Mouse (Mus musculus) frontal cortex, postnatal 10 days (tissue): ENCODE results near the gene Ptpn1.

ENCODE experiments used
- DNase-seq, 2 experiments: peaks; one replicate each; pipeline ENCODE4 v3.0.0; 2022; ENCODE audit warnings: low spot score in 2 of 2, mixed read lengths in 1 of 2

The Ptpn1 gene

DNA sequence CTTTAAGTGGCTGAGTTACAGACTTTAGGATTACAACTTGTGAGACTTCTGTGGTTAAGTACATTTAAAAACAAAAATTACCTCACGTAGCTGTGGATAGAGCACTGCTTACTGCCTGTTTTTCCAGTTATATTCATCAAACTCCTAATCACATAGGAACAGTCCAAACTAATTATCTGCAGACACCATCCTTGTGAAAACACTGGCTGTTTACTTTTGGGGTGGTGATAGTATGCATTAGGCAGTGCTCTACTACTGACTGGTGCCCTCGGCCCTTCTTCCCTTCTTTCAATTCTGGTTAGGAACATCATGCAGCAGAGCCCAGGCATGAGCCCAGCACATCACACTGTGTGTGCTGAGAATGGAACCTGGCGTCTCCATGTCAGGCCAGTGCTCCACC, 15.4 kb downstream of the Ptpn1 start:
- DNase-seq: no peak

DNA sequence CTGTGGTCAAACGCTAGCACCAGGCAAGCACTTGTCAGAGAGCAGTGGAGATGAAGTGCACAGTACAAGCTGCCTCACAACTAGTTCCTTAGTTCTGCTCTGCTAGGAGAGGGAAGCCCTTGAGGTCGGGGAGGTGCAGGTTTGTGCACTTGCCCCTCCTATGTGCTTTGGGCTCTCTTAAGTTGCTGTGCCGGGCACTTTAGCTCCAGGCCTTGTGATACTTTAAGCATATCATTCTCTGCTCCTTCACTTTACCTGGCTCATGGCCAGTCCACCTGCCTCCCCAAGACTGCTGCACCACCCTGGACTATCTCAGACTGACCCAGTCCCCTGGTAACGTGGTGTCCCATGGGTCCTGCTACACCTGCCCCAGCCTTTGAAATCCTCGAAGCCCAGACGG, 16.2 kb downstream of the Ptpn1 start:
- no peak for DNase-seq

DNA sequence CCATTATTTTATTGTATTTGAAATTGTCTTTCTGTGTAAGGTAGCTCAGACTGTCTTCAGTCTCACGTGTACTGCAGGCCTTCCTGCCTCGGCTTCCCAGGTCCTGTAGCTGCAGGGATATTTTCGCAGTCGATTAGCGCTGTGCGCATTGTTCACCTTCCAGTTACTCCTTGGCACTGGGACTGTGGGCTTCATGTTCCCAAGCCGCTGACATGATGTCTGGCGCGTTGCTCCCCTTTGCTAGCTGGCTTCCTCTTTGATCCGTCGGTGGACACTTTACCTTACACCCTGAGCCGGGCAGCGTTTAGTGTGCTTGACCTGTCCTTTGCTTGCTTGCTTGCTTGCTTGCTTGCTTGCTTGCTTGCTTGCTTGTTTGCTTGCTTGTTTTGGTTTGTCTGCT, 16.7 kb downstream of the Ptpn1 start:
- DNase-seq: no peak

DNA sequence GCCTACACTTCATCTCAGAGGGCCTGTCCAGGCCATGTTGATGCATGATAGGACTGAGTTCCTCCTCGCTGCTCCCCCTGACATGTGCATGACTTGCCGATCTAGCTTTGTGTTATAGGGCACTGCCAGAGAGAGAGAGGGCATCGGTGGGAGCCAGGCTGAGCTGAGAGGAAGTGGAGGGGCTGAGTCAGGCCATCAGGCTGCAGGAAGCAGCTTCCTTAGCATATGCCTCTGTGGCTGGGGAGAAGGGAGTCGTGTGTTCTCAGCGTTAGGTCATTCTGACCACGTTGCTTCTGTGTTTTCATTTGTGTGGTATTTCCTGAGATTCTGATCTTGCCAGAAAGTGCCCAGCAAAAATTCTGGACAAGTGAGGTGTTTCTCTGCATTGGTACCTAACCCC, 17.4 kb downstream of the Ptpn1 start:
- DNase-seq: no peak

DNA sequence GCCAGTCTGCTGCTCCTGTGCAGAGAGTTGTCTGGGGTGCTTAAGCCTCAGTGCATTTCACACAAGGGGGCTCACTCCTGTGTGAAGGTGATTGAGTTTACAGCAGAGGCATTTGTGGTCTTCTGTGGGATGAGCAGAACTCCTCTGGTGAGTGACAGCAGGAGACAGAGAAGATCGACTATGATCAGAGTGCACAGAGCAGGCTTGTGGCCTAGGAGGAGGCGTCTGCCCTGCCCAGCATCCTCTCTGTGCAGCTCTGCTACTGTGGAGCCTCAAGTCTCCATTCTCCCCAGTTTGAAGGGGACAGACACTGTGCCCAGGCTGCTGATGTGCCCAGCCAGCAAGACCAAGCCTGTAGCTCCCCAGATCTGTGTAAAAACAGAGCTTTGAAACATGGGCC, 18.0 kb downstream of the Ptpn1 start:
- no peak for DNase-seq

DNA sequence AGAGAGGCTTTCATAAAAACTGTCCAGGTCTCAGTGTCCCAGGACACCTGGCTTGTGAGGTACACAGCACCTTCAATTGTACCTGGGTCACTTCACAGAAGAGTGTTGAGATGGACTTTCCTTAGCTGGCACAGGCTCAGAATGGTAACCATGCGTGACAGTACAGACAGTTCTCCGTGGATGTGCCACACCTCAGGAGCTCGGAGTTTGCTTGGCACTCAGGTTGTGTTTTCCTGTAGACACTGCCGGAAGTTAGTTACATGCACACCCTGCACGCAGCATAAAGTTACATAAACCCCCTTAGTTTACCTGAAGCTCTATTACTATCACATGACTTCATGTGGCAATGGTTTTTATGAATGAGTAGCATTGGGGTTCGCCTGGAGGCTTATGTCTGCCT, 18.8 kb downstream of the Ptpn1 start:
- DNase-seq: no peak

DNA sequence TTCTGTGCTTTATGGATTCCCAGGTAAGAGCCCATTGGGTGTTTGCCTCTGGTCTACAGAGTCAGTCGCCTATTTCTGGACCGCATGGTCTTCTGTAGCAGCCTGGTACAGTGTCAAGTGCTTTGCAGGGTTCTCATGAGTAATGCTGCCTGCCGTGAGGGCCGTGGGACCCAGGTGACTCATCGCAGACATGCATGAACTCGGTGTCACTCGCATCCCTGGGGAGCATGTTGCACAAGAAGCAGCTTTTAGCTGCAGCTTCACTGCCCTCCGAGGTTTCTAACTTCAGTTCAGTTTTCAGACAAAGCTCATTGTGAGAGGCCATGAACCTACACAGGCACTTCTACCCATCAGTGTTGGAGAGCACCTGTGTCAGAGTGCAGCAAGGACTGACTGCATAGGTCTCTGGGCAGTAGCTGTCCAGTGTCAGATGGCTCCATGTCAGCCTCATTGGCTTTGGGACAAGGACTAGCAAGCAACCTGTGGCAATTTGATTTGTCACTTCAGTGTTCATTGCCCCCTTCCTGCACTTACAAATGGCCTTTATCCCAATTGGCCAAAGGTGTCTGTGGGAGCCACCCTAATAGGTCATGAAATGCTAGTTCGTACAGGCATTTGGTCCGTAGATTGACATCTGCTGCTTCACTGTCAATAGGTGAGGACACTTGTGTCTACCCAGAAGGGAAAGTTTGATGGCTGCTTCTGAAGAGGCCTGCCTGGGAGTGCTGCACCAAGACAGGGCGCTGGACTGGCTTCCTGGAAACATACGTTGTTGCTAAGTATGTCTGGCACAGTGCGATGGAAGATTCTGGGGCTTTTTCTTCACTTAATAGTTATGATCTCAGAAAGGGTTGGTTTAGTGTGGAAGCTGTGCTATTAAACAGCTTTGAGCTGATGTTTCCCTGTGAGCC, 19.7 kb downstream of the Ptpn1 start:
- no peak for DNase-seq

DNA sequence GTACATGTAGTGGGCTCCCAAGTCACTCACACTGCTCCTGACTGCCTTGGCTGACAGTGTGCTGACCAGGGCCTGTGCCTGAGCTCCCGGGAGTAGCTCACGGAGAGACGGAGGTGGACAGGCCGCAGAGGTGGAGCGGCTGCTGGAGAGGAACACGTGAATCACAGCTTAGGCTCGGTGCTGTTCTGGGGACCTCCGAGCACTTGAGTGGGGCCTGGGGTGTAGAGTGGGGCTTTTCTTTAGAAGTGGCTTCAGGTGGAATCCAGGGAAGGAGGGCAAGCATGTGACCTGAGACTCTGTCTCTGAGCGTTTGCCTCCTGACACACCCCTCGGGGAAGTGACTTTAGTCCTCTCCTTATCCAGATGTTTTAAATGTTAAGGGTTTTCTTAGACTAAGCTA, 22.0 kb downstream of the Ptpn1 start:
- no peak for DNase-seq

DNA sequence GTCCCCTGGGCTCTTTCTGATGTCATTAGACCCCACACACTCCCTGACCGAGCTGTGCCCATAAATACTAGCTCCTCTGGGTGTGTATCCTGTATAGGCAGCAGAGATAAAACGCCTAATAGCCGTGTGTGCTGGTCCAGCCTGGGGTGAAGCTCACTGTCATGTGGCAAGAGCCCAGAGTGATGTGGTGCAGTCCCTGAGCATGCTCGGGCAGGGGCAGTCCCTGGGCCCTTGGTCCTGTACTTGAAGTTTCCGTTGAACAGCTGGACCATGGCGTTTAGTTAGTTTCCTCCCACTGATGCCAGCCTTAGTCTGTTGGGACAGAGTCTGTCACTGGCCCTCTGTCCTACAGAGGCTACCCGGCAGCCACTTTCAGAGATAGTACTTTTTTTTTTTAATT, 23.1 kb downstream of the Ptpn1 start:
- DNase-seq: no peak

DNA sequence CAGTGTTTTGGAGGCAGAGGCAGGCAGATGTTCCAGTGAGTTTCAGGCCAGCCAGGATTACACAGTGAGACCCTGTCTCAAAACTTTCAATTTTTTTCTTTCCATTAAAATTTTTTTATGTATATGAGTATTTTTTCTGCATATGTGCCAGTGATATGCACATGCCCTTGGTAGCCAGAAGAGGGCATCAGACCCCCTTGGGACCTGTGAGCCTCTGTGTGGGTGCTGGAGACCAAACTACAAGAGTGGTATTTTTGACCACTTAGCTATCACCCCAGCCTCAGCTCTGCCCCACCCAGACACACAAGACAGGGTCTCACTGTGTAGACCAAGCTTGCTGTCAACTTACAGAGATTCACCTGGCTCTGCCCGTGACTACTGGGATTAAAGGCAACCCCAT, 25.7 kb downstream of the Ptpn1 start:
- no peak for DNase-seq

DNA sequence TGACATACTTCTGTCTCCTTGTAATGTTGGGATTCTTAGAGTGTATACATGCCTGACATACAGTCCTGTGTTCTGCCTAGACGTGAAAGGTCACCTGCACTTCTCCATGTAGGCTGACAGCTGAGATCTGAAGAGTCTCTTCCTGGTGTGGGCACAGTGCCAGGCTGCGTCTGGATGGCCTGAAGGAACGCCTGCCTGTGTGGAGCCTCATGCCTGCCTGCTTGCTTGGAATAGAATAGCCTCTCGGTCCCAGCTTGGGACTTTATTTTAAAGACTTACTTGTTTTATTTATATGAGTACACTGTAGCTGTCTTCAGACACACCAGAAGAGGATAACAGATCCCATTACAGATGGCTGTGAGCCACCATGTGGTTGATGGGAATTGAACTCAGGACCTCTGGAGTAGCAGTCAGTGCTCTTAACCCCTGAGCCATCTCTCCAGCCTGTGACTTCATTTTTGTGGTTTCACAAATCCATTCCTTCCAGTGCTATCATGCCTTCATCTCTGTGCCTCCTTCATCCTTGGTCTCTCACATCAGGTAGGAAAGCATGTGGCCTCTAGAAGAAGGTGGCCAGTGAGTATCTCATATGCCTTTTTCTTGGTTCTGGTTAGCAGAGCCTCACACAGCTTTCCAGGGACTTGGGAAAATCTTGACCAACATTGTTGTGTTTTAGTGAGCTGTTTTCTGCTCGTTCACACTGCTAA, 26.4 kb downstream of the Ptpn1 start:
- no peak for DNase-seq

DNA sequence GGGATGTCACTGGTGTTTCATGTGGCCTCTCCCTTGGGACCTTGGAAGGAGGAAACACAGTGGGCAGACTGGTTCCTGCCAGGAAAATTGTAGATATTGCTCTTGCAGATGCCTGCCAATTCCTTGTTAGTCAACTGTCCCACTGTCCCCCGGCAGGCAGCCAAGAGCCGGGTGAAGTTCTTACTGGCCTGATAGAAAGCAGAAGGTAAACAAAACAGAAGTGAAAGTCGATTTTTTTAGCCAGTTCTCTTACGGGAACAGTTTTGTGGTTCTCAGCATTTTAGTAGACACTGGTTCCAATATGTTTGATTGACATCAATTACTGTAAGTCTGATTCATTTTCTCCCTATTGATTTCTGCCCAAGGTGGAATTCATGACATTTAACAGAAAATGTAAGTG, 27.0 kb downstream of the Ptpn1 start:
- DNase-seq: peak in 1 of 2 experiments; percentile 59

DNA sequence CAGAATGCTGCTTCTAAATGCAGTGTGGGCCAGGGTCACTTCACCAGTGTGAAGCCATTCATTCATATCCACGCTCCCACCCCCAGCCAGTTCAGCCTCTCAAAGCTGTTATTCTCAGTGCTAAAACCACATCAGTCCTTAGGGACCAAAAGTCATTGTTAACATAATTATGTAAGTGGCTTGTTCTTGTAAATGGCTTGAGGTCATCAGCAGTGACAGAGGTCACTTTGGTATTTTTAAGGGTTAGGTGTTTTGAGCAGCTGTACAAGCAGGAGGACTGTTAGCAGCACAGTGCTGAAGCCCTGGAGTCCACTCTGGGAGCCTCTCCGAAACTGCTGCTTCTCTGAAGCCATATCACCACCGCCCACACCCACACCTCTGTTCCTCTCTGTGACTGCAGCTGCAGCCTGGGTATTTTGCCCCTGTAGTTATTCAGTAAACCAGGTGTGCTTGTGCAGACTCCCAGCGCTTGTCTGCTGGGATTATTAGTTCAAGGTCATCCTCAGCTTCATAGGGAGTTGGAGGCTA, 27.6 kb downstream of the Ptpn1 start:
- DNase-seq: no peak

DNA sequence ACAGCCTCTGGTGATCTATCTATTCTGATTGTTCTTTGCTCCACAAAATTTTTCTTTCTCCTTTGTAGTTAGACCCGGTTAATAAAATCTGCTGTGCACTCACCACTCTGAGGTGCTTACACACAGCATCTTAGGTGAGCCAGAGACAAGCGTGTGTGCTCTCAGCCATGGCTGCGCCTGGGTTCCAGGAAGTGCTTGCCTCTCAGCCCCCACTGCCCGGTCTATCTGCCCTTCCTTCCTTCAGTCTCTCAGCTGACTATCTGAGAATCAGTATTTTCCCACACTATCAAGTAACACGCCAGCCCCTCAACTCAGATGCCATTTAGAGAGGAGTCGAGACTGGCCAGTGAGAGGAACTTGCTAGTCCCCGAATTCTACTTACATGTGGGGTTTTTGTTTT, 28.1 kb downstream of the Ptpn1 start:
- no peak for DNase-seq

DNA sequence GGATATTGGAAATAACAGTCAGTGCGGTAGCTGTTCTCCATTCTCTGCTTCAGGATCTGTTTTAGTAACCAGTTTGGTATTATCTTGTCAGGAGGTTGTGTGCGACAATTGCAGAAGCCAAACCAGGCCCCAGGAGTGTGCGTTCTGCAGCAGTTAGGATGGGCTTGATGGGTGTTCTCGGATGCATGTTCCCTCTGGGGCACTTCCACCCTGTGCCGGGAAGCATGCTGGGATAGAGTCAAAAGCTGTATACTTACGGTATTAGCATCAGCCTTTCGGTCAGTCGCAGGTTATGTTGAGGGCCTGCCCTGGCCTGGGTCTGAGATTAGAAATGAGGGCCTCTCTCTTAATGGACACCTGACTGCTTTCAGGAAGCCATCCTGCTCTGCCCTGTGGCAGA, 28.7 kb downstream of the Ptpn1 start:
- DNase-seq: no peak

DNA sequence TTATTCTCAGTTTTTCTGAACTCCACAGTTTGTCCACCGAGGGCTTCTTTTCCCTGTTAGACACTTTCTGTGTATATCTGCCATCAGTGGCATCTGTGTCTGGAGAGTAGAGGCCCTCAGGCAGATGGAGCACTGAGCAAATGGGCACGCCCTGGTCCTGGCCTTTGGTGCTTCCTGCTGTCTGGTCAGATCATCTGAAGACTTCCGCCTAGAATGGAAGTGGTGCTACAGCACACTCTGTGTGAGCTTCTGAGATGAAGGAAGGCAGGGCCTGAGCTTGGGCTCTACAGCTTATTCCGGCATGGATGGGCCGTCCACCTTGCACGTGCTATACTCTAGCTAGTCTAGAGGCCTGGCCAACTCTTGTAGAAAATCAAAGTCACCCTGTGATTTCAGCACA, 30.5 kb downstream of the Ptpn1 start:
- DNase-seq: no peak

DNA sequence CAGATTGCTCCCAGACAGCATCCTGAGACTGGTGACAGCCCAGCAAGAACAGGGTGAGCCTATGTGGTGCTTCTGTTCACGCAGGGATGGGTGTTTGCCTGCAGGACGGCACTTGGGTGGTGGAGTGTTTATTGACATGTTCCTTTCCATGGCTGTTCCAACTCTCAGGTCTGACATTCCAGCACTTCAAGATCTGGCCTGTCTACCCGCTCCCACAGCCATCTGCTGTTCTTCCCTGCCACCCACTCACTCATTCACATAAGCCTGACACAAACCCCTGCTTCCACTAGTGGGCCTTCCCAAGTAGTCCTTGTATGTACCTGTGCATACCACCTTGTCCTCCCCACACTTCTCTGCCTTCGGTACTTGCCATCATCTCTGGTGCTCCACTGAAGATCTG, 31.3 kb downstream of the Ptpn1 start:
- no peak for DNase-seq

DNA sequence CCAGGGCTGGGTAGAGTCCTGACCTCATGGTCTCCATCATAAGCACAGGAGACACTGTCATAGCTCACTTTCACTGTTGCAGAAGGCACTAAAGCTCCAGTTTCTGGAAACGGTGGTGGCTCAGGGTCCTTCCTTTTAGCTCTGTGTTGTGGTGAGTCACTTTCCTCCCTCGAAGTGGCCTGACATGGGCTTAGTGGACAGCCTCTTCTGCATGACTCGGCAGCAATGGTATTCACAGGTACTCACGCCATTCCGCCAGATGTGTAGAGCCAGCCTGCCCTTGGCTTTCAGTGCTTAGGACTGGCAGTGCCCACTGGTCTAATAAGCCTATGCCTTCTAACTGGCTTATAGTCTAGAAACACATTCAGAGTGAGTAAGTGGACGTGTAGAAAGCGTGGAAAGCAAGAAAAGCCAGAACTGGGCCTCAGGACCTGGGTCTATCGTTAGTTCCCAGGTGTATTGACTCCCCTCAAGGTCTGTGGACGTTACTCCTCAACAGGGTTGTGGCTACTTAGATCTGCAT, 32.0 kb downstream of the Ptpn1 start:
- DNase-seq: no peak

DNA sequence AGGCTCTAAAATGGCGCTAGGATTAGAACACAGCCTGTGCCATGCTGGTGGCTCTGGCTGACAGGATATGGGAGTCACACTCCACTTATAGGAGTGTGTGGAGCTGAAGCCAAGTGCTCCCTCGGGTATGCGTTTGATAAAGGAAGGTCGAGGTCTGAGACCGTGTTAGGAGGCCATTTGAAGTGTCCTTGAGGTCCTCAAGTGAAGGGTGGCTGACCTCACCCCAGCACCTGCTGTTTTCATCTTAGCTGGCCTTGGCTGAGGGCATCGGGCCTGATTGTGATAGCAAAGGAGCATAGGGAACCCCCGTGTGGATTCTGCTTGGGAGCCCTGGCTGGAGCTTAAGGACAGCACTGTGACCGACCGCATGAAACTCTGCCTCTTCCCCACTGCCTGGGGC, 32.5 kb downstream of the Ptpn1 start:
- DNase-seq: no peak

DNA sequence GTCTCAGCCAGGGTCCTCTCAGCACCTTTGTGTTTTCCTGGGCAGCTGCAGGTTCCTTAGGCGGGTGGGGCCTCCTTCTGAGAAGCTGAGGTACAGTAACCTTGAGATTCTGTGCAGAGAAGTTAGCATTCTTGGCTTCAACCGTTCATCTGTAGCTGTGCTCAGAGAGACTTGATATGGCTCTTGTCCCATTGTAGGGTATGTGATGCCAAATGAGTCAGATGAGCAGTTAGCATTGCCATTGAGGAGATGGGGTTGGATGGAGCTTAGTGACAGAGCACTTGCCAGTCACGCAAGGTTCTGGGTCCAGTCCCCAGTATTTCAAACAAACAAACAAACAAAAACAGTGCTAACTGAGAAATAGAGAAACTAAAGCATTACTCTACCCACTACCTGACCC, 34.1 kb downstream of the Ptpn1 start:
- DNase-seq: no peak

DNA sequence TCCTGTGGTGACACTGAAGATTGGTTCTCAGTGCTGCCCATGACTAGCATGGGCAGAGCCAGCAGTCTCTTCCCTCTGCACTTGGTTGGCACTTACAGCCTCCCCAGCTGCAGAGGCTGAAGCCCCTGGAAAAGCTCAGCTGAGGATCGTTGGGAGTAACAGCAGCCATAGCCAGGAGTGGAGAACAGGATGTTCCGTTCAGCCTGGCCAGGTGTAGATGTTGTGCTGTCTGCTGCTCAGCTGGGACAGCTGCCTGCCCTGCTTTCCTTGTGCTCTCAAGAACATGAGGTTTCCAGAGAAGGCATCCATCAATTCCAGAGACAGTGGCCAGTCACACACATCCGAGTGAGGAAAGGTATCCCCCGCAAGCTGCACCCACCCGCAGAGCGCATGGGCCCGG, 36.6 kb downstream of the Ptpn1 start:
- DNase-seq: no peak

DNA sequence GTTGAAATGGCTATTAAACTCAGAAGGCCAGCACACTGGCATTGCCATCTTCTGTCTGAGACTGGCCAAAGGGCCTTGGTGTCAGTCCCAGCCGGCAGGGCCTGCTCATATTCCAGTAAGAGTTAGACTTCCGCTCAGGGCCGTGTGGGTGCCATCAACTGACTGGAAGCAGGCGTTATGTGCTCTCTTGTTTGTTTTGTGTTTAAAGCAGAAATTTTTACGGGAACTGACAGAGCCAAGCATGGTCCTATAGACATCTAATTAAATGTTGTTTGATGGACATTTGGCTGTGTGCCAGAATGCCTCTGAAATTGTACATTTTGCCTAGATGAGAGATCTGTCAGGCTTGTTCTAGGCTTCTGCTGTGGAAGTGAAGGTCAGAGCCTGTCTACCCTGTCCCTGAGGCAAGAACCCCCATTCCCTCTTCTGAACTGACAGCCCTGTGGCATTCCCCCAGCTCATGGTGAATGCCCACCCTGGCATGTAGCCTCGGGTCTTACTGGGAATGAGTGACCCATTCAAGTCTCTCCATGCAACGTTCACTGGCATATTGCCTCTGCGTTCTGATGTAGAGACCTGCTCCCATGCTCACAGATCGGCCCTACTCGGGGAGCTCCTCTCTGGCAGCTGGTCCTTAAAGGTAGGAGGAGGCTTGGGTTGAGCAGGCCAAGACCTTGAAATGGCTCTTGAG, 38.1 kb downstream of the Ptpn1 start:
- no peak for DNase-seq
